8 mouse cellular contexts compared by ENCODE assay signal in genomic region chr12:112644180-112644854, GRCm38 (mm10). TPM values are rescaled to one million over a fixed set of nuclear protein-coding genes. Genes with fewer than 3 reads are reported as not detected.
A peak's percentile ranks its signal among the peaks of the same experiment; 100 is the strongest.
DNase-seq lines count a peak whose midpoint lies in the region; ATAC-seq and TF ChIP-seq lines count a peak whose summit lies in the region.

TSS of gene Siva1 (plus strand) at chr12:112644679.

- peaks cover 23% of the 10 kb centered on the region for H3K4me1 ChIP-seq in hindbrain, embryonic 13.5 days (replicated peaks)

- in situ Hi-C loops in Patski (cut with MboI; ENCODE audit: low pct_unique_long_range_greater_than_20kb): no loop called here

- ATAC-seq in Patski: peak; percentile 98
- peak; percentile 96 for ATAC-seq in hindbrain, embryonic 13.5 days (ENCODE audit: low FRiP score)

- 2% methylated on average over 46 of the region's 46 CpGs for WGBS in hindbrain, embryonic 13.5 days

- H3K27ac ChIP-seq in hindbrain, embryonic 13.5 days: peak within 1 kb of the TSS; percentile 88

- H3K9me3 ChIP-seq in hindbrain, embryonic 13.5 days: no peaks in the 10 kb centered on the region

- no peak for TF ChIP-seq CTCF in Patski (IDR thresholded peaks at IDR 0.05)

- H3K27me3 ChIP-seq in Patski: no peaks in the 10 kb centered on the region
- H3K27me3 ChIP-seq in hindbrain, embryonic 13.5 days: no peaks in the 10 kb centered on the region

- DNase-seq in Patski (ENCODE audit: low read depth, low spot score): peak; percentile 83
- peak; percentile 99 for DNase-seq in cerebellum, postnatal 14 days
- DNase-seq in frontal cortex, postnatal 14 days (ENCODE audit: low spot score in 2 of 2): peak; percentile 96 to 97
- DNase-seq in layer of hippocampus, postnatal 25 days (ENCODE audit: extremely low spot score in 1 of 2, low spot score in 1 of 2): peak; percentile 87 to 95
- peak; percentile 99 for DNase-seq in lung, postnatal 25 days (ENCODE audit: low spot score)
- peak; percentile 99 for DNase-seq in retina, embryonic 14.5 days (ENCODE audit: low spot score)
- peak; percentile 96 for DNase-seq in thymus, postnatal 4 days

- peak within 1 kb of the TSS; percentile 83 for H3K9ac ChIP-seq in hindbrain, embryonic 13.5 days

- peak within 1 kb of the TSS; percentile 69 for H3K4me3 ChIP-seq in hindbrain, embryonic 13.5 days

- POLR2A ChIA-PET in Patski (lab: Charles Lee): no interaction called here

- CTCF ChIA-PET in Patski (lab: Charles Lee): no interaction called here

- H3K4me2 ChIP-seq in hindbrain, embryonic 13.5 days: peak within 1 kb of the TSS; percentile 88

- peaks cover 22% of the 10 kb centered on the region for H3K36me3 ChIP-seq in hindbrain, embryonic 13.5 days

RNA-seq across cellular contexts. Expression of gene Siva1, which starts in this region (rescaled TPM):
- 36.0 TPM for polyA plus RNA-seq in Patski (2021)
- 62.6 and 63.8 TPM in 2 replicates for polyA plus RNA-seq in hindbrain, embryonic 13.5 days (2015; fragmentation: Nextera tagmentation; extraction: Ambion mirVana)
- 10 to 100 TPM; 20.0 to 21.9 TPM for total RNA-seq in layer of hippocampus, postnatal 25 days (2021)

Comparison
In these comparisons a context has a peak if more than half of its experiments do, and no peak if none do; other contexts are left out.
1. Peak in every context shown above with its lines: DNase-seq, ATAC-seq, H3K4me3 ChIP-seq and H3K27ac ChIP-seq.